Mouse (Mus musculus): ENCODE measurements around the gene Cdh18.
"Not testable (repeated sequence)": the region's sequence is repeated elsewhere in the genome, so short reads cannot be mapped to it uniquely, and the experiment has no call there.

Gene Cdh18

GRCm38 (mm10) chr15:22947234-22947633 is 398.4 kb downstream of the Cdh18 start:
- DNase-seq (ENCODE audit: low spot score in 2 of 2), result no peak

- peak; percentile 23 to 40 for DNase-seq (ENCODE audit: low spot score in 2 of 2)
These were observed 420.6 kb downstream of the Cdh18 start for GRCm38 (mm10) chr15:22969424-22969823.

GRCm38 (mm10) chr15:22980136-22980535 is 431.3 kb downstream of the Cdh18 start:
- peak in 1 of 2 experiments; percentile 9 for DNase-seq (ENCODE audit: low spot score in 2 of 2)

GRCm38 (mm10) chr15:22984647-22985046 is 435.8 kb downstream of the Cdh18 start:
- DNase-seq (ENCODE audit: low spot score in 2 of 2), result no peak

GRCm38 (mm10) chr15:23016680-23017079 is 467.9 kb downstream of the Cdh18 start:
- no peak for DNase-seq (ENCODE audit: low spot score in 2 of 2)

- no peak for DNase-seq (ENCODE audit: low spot score in 2 of 2)
These were observed 472.3 kb downstream of the Cdh18 start for GRCm38 (mm10) chr15:23021151-23021550.

GRCm38 (mm10) chr15:23022635-23023034 is 473.8 kb downstream of the Cdh18 start:
- DNase-seq (ENCODE audit: low spot score in 2 of 2), result no peak

- peak in 1 of 2 experiments; percentile 44 for DNase-seq (ENCODE audit: low spot score in 2 of 2)
These were observed 486.9 kb downstream of the Cdh18 start for GRCm38 (mm10) chr15:23035551-23036207.

GRCm38 (mm10) chr15:23036208-23037065 is 487.6 kb downstream of the Cdh18 start:
- DNase-seq (ENCODE audit: low spot score in 2 of 2), result peak; percentile 79 to 83

GRCm38 (mm10) chr15:23037561-23037960 is 488.7 kb downstream of the Cdh18 start:
- DNase-seq (ENCODE audit: low spot score in 2 of 2), result peak in 1 of 2 experiments; percentile 2

- DNase-seq (ENCODE audit: low spot score in 2 of 2), result no peak
These were observed 497.4 kb downstream of the Cdh18 start for GRCm38 (mm10) chr15:23046127-23046785.

GRCm38 (mm10) chr15:23052006-23052405 is 503.2 kb downstream of the Cdh18 start:
- DNase-seq (ENCODE audit: low spot score in 2 of 2), result no peak

GRCm38 (mm10) chr15:23085326-23085725 is 536.5 kb downstream of the Cdh18 start:
- not testable (repeated sequence) for DNase-seq (ENCODE audit: low spot score in 2 of 2)

- DNase-seq (ENCODE audit: low spot score in 2 of 2), result no peak
These were observed 538.7 kb downstream of the Cdh18 start for GRCm38 (mm10) chr15:23087535-23087934.

GRCm38 (mm10) chr15:23096601-23097000 is 547.8 kb downstream of the Cdh18 start:
- no peak for DNase-seq (ENCODE audit: low spot score in 2 of 2)

GRCm38 (mm10) chr15:23104668-23105380 is 556.0 kb downstream of the Cdh18 start:
- DNase-seq (ENCODE audit: low spot score in 2 of 2), result no peak

GRCm38 (mm10) chr15:23134950-23135715 is 586.3 kb downstream of the Cdh18 start:
- DNase-seq (ENCODE audit: low spot score in 2 of 2), result no peak

- no peak for DNase-seq (ENCODE audit: low spot score in 2 of 2)
These were observed 588.1 kb downstream of the Cdh18 start for GRCm38 (mm10) chr15:23136971-23137370.

GRCm38 (mm10) chr15:23142907-23143306 is 594.1 kb downstream of the Cdh18 start:
- DNase-seq (ENCODE audit: low spot score in 2 of 2), result not testable (repeated sequence)

- DNase-seq (ENCODE audit: low spot score in 2 of 2), result no peak
These were observed 607.1 kb downstream of the Cdh18 start for GRCm38 (mm10) chr15:23155883-23156282.

- no peak for DNase-seq (ENCODE audit: low spot score in 2 of 2)
These were observed 616.0 kb downstream of the Cdh18 start for GRCm38 (mm10) chr15:23164869-23165268.
